6 mouse cellular contexts compared by ENCODE assay signal in genomic region chr1:38430311-38430710, GRCm38 (mm10).
DNase-seq lines count a peak whose midpoint lies in the region; ATAC-seq lines count a peak whose summit lies in the region.
"Not testable (repeated sequence)": the region's sequence is repeated elsewhere in the genome, so short reads cannot be mapped to it uniquely, and the experiment has no call there.

No protein-coding gene starts in this region.

- H3K4me3 ChIP-seq in forebrain, embryonic 15.5 days; heart, embryonic 10.5 days: not testable (repeated sequence)

- H3K27me3 ChIP-seq in forebrain, embryonic 15.5 days; heart, embryonic 10.5 days (ENCODE audit: insufficient read depth, poor library complexity, severe bottlenecking): not testable (repeated sequence)

- H3K9ac ChIP-seq in forebrain, embryonic 15.5 days (replicated peaks) = not testable (repeated sequence)

- WGBS in forebrain, embryonic 15.5 days = 96% methylated on average over 12 of the region's 12 CpGs
- WGBS in heart, embryonic 10.5 days = 90% methylated on average over 12 of the region's 12 CpGs

- not testable (repeated sequence) for H3K9me3 ChIP-seq in forebrain, embryonic 15.5 days; heart, embryonic 10.5 days

- H3K4me2 ChIP-seq in forebrain, embryonic 15.5 days (replicated peaks) = not testable (repeated sequence)

- peak; percentile 36; the same call in 1 of the 2 replicates for ATAC-seq in erythroid progenitor cell, adult 5-6 weeks (replicated peaks; ENCODE audit: low FRiP score, poor library complexity, severe bottlenecking)
- not testable (repeated sequence) for ATAC-seq in forebrain, embryonic 15.5 days (replicated peaks)
- peak; percentile 23; the same call in 1 of the 2 replicates for ATAC-seq in megakaryocyte progenitor cell, adult 5-6 weeks (replicated peaks; ENCODE audit: poor library complexity)

- peak overlapping the region; percentile 87; the same call in 1 of the 2 replicates for H3K27ac ChIP-seq in forebrain, embryonic 15.5 days (replicated peaks)
- not testable (repeated sequence) for H3K27ac ChIP-seq in heart, embryonic 10.5 days

- DNase-seq in ES-CJ7 (ENCODE audit: low read depth, low spot score) (peak; percentile 19), ZHBTc4 (ENCODE audit: low read depth, low spot score) (peak; percentile 36)
- DNase-seq in heart, embryonic 10.5 days (ENCODE audit: low spot score) = peak; percentile 56

- not testable (repeated sequence) for H3K36me3 ChIP-seq in forebrain, embryonic 15.5 days; heart, embryonic 10.5 days

- peaks cover 28% of the 10 kb centered on the region for H3K4me1 ChIP-seq in forebrain, embryonic 15.5 days
- H3K4me1 ChIP-seq in heart, embryonic 10.5 days = peaks cover 12% of the 10 kb centered on the region
